Comparison of ENCODE assay signal across 13 mouse cellular contexts in the genomic region with DNA sequence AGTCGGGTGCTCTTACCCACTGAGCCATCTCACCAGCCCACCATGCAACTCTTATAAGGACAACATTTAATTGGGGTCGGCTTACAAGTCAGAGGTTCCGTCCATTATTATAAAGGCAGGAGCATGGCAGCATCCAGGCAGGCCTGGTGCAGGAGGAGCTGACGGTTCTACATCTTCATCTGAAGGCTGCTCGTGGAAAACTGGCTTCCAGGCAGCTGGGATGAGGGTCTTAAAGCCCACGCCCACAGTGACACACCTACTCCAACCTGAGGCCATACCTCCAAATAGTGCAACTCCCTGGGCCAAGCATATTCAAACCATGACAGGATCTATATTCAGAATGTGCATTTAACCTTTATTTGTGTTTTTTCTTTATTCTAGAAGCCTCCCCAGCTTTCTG.
DNase-seq lines count a peak whose midpoint lies in the region.
"Had no signal": no experiment of that assay in that cellular context is flagged by ENCODE, and none has a peak within 500 bp of the region (broad histone marks: within the 10 kb centered on the region; RNA-seq: fewer than 3 reads in every experiment).

No protein-coding gene starts in this region.

- DNase-seq in heart, adult 11 months: peak; percentile 85
- no peak for DNase-seq in heart, postnatal 4 days
- DNase-seq in testis, postnatal 10 days (ENCODE audit: low spot score): peak; percentile 27
- no peak for DNase-seq in testis, postnatal 14 days (ENCODE audit: low spot score)
- DNase-seq: adrenal gland, postnatal 10 days; adrenal gland, postnatal 25 days; cerebellum, adult 11 months; cerebellum, adult 18-20 months; cerebellum, adult 8-10 months; cerebellum, adult 9-11 months; cerebellum, postnatal 14 days; cerebellum, postnatal 36 days; embryo, embryonic 11 days had no signal

Comparison
In these comparisons a context has a peak if more than half of its experiments do, and no peak if none do; other contexts are left out.
1. DNase-seq: peak in heart, adult 11 months (single experiment) and testis, postnatal 10 days (single experiment); none in heart, postnatal 4 days (single experiment) and testis, postnatal 14 days (single experiment).